Mouse (Mus musculus): ENCODE results near the gene Nr4a3. TPM values are rescaled to one million over a fixed set of nuclear protein-coding genes. Genes with fewer than 3 reads are reported as not detected.
A peak's percentile ranks its signal among the peaks of the same experiment; 100 is the strongest.

Gene Nr4a3
- 1 to 10 TPM; 5.3 to 6.7 TPM for total RNA-seq (2021)
- polyA plus RNA-seq (2012; rRNA removed), result 0.73 and 1.7 TPM in 2 replicates
- long read RNA-seq, partial matches to known transcripts, result 0 of 1 reads
- long read RNA-seq, other reads (novel, unspliced or antisense), result 1 of 1 reads

GRCm38 (mm10) chr4:48044491-48045211 is at the start of gene Nr4a3:
Gene Nr4a3, plus strand, starts transcription at chr4:48045153.
- H3K27ac ChIP-seq, result peak within 1 kb of the TSS; percentile 98
- intact Hi-C loops (cut with DNase I), result loop anchor here (2.0 to 5.0 kb wide), 2 partner anchors 80 to 467 kb away; partner anchors contain the start of gene Stx17
- no peaks in the 10 kb centered on the region; the same call in 1 of the 2 replicates for H3K4me1 ChIP-seq (ENCODE audit: control insufficient read depth, insufficient read depth, low read length)
- H3K4me3 ChIP-seq, result peak within 1 kb of the TSS; percentile 72
- no peaks in the 10 kb centered on the region for H3K36me3 ChIP-seq (ENCODE audit: control insufficient read depth, insufficient read depth, low read length)
- TF ChIP-seq EP300 (IDR thresholded peaks at IDR 0.05; ENCODE audit: insufficient read depth, low read depth, low read length) (peak; percentile 62; the same call in 1 of the 2 replicates), POLR2A (IDR thresholded peaks at IDR 0.05; ENCODE audit: insufficient read depth, low read depth, low read length) (peak; percentile 82), CTCF (IDR thresholded peaks at IDR 0.05) (peak; percentile 53)
- peak; percentile 93 to 95 for DNase-seq
- WGBS, result under 1% methylated on average over 54 of the region's 54 CpGs
- H3K79me2 ChIP-seq (replicated peaks; ENCODE audit: control insufficient read depth, insufficient read depth, low read length), result no peaks in the 10 kb centered on the region
- H3K9ac ChIP-seq (ENCODE audit: low read depth, low read length), result peak within 1 kb of the TSS; percentile 74
- no peaks in the 10 kb centered on the region; the same call in 1 of the 2 replicates for H3K27me3 ChIP-seq (ENCODE audit: control insufficient read depth, insufficient read depth, low read length)

GRCm38 (mm10) chr4:48002969-48003368 is 42.0 kb upstream of the Nr4a3 start:
- WGBS, result 81% methylated on average over 4 of the region's 4 CpGs
- H3K27me3 ChIP-seq (ENCODE audit: control insufficient read depth, insufficient read depth, low read length), result no peaks in the 10 kb centered on the region
- no peaks in the 10 kb centered on the region for H3K4me1 ChIP-seq (ENCODE audit: control insufficient read depth, insufficient read depth, low read length)
- no peaks in the 10 kb centered on the region for H3K36me3 ChIP-seq (ENCODE audit: control insufficient read depth, insufficient read depth, low read length)
- H3K27ac ChIP-seq, result no peak overlapping the region
- H3K79me2 ChIP-seq (replicated peaks; ENCODE audit: control insufficient read depth, insufficient read depth, low read length), result no peaks in the 10 kb centered on the region
- no peak for TF ChIP-seq POLR2A (IDR thresholded peaks at IDR 0.05; ENCODE audit: insufficient read depth, low read depth, low read length)
- TF ChIP-seq EP300 (IDR thresholded peaks at IDR 0.05; ENCODE audit: insufficient read depth, low read depth, low read length), result no peak
- DNase-seq, result no peak
- no peak overlapping the region for H3K4me3 ChIP-seq
- no peak overlapping the region for H3K9ac ChIP-seq (ENCODE audit: low read depth, low read length)
- intact Hi-C loops (cut with DNase I), result no loop called here

GRCm38 (mm10) chr4:48003456-48003855 is 41.5 kb upstream of the Nr4a3 start:
- Histone ChIP-seq H3K36me3 (ENCODE audit: control insufficient read depth, insufficient read depth, low read length) (no peaks in the 10 kb centered on the region), H3K79me2 (replicated peaks; ENCODE audit: control insufficient read depth, insufficient read depth, low read length) (no peaks in the 10 kb centered on the region)

GRCm38 (mm10) chr4:48006355-48006754 is 38.6 kb upstream of the Nr4a3 start:
- intact Hi-C loops (cut with DNase I), result no loop called here
- TF ChIP-seq POLR2A (IDR thresholded peaks at IDR 0.05; ENCODE audit: insufficient read depth, low read depth, low read length) (no peak), EP300 (IDR thresholded peaks at IDR 0.05; ENCODE audit: insufficient read depth, low read depth, low read length) (no peak), CTCF (IDR thresholded peaks at IDR 0.05) (no peak)
- Histone ChIP-seq H3K4me3 (no peak overlapping the region), H3K9ac (ENCODE audit: low read depth, low read length) (no peak overlapping the region), H3K4me1 (ENCODE audit: control insufficient read depth, insufficient read depth, low read length) (no peaks in the 10 kb centered on the region), H3K27me3 (ENCODE audit: control insufficient read depth, insufficient read depth, low read length) (no peaks in the 10 kb centered on the region), H3K36me3 (ENCODE audit: control insufficient read depth, insufficient read depth, low read length) (no peaks in the 10 kb centered on the region), H3K27ac (no peak overlapping the region), H3K79me2 (replicated peaks; ENCODE audit: control insufficient read depth, insufficient read depth, low read length) (no peaks in the 10 kb centered on the region)
- DNase-seq, result no peak
- 85% methylated on average over 3 of the region's 3 CpGs for WGBS

More at GRCm38 (mm10) chr4:48003456-48003855, 41.5 kb upstream of the Nr4a3 start:
- TF ChIP-seq POLR2A (IDR thresholded peaks at IDR 0.05; ENCODE audit: insufficient read depth, low read depth, low read length) (no peak), CTCF (IDR thresholded peaks at IDR 0.05) (no peak), EP300 (IDR thresholded peaks at IDR 0.05; ENCODE audit: insufficient read depth, low read depth, low read length) (no peak)
- no peak overlapping the region for H3K4me3 ChIP-seq
- 88% methylated on average over 3 of the region's 3 CpGs for WGBS
- no peak for DNase-seq
- intact Hi-C loops (cut with DNase I), result no loop called here
- H3K27ac ChIP-seq, result no peak overlapping the region
- H3K27me3 ChIP-seq (ENCODE audit: control insufficient read depth, insufficient read depth, low read length), result no peaks in the 10 kb centered on the region
- H3K9ac ChIP-seq (ENCODE audit: low read depth, low read length), result no peak overlapping the region
- no peaks in the 10 kb centered on the region for H3K4me1 ChIP-seq (ENCODE audit: control insufficient read depth, insufficient read depth, low read length)

- Histone ChIP-seq H3K4me1 (ENCODE audit: control insufficient read depth, insufficient read depth, low read length) (no peaks in the 10 kb centered on the region), H3K4me3 (no peak overlapping the region), H3K27ac (no peak overlapping the region), H3K9ac (ENCODE audit: low read depth, low read length) (no peak overlapping the region), H3K36me3 (ENCODE audit: control insufficient read depth, insufficient read depth, low read length) (no peaks in the 10 kb centered on the region), H3K79me2 (replicated peaks; ENCODE audit: control insufficient read depth, insufficient read depth, low read length) (no peaks in the 10 kb centered on the region), H3K27me3 (ENCODE audit: control insufficient read depth, insufficient read depth, low read length) (no peaks in the 10 kb centered on the region)
- TF ChIP-seq CTCF (IDR thresholded peaks at IDR 0.05), result no peak
- TF ChIP-seq POLR2A (IDR thresholded peaks at IDR 0.05; ENCODE audit: insufficient read depth, low read depth, low read length), result no peak
- TF ChIP-seq EP300 (IDR thresholded peaks at IDR 0.05; ENCODE audit: insufficient read depth, low read depth, low read length), result no peak
- no peak for DNase-seq
- 87% methylated on average over 3 of the region's 3 CpGs for WGBS
- intact Hi-C loops (cut with DNase I), result no loop called here
Observed at GRCm38 (mm10) chr4:48012209-48012608, 32.7 kb upstream of the Nr4a3 start.

- no peak overlapping the region for H3K4me3 ChIP-seq
- H3K79me2 ChIP-seq (replicated peaks; ENCODE audit: control insufficient read depth, insufficient read depth, low read length), result no peaks in the 10 kb centered on the region
- H3K4me1 ChIP-seq (ENCODE audit: control insufficient read depth, insufficient read depth, low read length), result no peaks in the 10 kb centered on the region
- 80% methylated on average over 3 of the region's 3 CpGs for WGBS
- H3K27ac ChIP-seq, result no peak overlapping the region
- TF ChIP-seq CTCF (IDR thresholded peaks at IDR 0.05) (no peak), EP300 (IDR thresholded peaks at IDR 0.05; ENCODE audit: insufficient read depth, low read depth, low read length) (no peak), POLR2A (IDR thresholded peaks at IDR 0.05; ENCODE audit: insufficient read depth, low read depth, low read length) (no peak)
- intact Hi-C loops (cut with DNase I), result no loop called here
- DNase-seq, result no peak
- H3K36me3 ChIP-seq (ENCODE audit: control insufficient read depth, insufficient read depth, low read length), result no peaks in the 10 kb centered on the region
- no peak overlapping the region for H3K9ac ChIP-seq (ENCODE audit: low read depth, low read length)
- H3K27me3 ChIP-seq (ENCODE audit: control insufficient read depth, insufficient read depth, low read length), result no peaks in the 10 kb centered on the region
Observed at GRCm38 (mm10) chr4:48022966-48023365, 22.0 kb upstream of the Nr4a3 start.

All from heart, adult 2 months (tissue).